Mouse (Mus musculus): ENCODE measurements around the gene Oprd1.

Gene Oprd1

DNA sequence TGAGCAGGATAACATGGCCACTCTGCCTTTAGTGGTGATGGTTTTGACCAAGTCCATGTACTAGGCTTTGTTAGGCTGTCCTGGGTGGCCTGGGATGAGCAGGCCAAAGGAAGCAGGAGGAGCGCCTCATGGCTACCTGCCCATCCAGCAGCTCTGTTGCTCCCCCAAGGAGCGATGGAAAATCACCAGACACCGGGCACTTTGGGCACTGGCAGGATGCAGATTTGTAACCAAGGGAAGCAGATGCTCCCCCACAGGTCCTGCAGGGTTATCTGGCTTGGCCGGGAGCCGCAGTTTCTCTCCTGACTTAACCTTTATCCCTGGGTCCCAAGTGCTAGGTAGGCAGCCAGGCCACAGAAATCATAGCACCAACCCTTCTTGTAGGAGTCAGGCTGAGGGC lies 10.9 kb downstream of the Oprd1 start:
- DNase-seq, result no peak

GRCm38 (mm10) chr4:132132297-132132696 lies 12.0 kb downstream of the Oprd1 start:
- DNase-seq, result no peak

GRCm38 (mm10) chr4:132131790-132132189 lies 12.5 kb downstream of the Oprd1 start:
- no peak for DNase-seq

GRCm38 (mm10) chr4:132131116-132131515 lies 13.2 kb downstream of the Oprd1 start:
- no peak for DNase-seq

GRCm38 (mm10) chr4:132130645-132131044 lies 13.6 kb downstream of the Oprd1 start:
- DNase-seq, result no peak

DNA sequence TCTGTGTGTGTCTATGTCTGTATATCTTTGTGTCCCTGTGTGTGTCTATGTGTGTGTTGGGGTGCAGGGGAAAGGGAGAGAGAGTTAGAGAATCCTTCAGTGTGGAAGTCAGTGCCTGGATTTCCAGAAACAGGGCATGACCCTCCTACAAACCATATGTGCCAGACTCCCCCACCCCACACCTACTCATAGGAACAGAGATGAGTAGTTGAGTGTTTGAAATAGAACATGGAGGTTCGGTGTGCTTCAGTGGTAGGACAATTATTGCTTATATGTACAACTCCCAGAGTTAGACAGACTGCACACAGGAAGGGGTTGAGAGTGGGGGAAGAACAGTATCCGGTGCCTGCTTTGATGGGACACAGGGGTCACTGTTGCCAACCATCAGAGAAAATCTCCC lies 14.2 kb downstream of the Oprd1 start:
- no peak for DNase-seq

GRCm38 (mm10) chr4:132128997-132129636 lies 15.2 kb downstream of the Oprd1 start:
- no peak for DNase-seq

- peak; percentile 61 for DNase-seq
Observed at GRCm38 (mm10) chr4:132127091-132127490, 17.2 kb downstream of the Oprd1 start.

DNA sequence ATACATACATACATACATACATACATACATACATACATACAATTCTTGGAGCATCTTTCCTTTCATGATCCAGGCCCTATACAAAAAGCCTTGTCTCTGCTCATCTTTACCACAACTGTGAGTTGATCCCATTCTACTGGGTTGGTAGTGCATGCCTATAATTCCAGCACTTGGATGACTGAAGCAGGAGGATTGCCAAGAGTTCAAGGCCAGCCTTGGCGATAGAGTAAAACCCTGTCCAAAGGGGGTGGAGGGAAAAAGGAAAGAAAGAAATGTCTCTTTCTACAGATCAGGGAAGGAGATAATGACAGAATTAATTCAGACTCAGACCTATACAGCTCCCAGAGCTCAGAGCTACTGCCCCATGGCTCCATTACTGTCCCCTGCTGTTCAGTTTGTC lies 21.1 kb downstream of the Oprd1 start:
- no peak for DNase-seq

DNA sequence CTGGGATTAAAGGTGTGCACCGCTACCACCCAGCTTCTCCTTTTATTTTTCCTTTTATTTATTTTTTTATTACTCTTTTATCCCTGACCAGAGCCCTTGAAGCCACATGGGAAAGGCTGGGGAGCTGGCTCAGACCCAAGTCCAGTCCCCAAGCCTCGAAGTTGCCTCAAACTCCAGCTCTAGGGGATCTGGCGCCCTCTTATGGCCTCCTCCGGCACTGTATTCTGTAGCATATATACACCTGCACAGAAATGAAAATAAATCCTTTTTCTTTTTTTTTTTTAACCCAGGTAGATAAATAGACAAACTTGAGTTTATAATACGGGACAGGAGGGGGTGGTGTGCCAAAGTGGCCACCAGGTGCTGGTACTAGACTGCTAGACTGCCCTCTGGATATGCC lies 22.6 kb downstream of the Oprd1 start:
- DNase-seq, result no peak

DNA sequence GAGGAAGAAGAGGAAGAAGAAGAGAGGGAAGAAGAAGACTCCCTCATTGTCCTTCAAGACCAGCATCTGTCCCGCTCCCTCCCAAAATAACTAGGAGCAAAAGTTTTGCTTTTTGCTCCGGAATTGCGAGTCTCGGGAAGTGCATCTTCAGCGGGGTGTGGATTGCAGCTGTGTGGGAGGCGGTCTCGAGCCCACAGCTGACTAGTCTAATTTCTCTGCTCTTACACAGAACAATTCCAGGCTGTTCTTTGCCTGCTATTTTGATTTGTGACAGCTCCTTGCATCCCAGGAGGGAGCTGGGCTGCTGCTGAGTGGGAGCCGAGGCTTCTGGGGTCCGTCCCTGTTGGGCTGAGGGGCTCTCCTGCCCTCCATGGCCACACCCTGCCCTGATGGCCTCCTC lies 24.7 kb downstream of the Oprd1 start:
- DNase-seq, result no peak

DNA sequence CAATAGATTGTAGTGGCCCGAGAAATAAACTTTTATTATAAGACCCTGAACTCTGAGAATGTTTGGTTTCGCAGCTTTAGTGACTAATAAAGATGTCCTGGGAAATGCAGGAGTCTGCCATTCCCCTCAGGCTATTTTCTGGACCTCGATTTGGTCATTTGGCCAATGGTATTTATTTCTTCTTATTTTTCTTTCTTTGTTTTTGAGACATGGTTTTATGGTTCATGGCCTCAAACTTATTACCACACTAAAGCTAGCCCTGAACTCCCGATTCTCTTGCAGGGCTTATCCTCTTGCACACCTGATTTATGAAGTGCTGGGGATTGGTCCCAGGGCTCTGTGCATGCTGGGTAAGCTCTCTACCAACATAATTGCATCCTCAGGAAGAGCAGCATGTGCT lies 28.0 kb downstream of the Oprd1 start:
- DNase-seq, result no peak

- DNase-seq, result no peak
Observed at GRCm38 (mm10) chr4:132113411-132114095, 30.7 kb downstream of the Oprd1 start.

GRCm38 (mm10) chr4:132111227-132111626 lies 33.1 kb downstream of the Oprd1 start:
- no peak for DNase-seq

- DNase-seq, result no peak
Observed at GRCm38 (mm10) chr4:132108221-132108620, 36.1 kb downstream of the Oprd1 start.

GRCm38 (mm10) chr4:132101152-132101551 lies 43.1 kb downstream of the Oprd1 start:
- no peak for DNase-seq

DNA sequence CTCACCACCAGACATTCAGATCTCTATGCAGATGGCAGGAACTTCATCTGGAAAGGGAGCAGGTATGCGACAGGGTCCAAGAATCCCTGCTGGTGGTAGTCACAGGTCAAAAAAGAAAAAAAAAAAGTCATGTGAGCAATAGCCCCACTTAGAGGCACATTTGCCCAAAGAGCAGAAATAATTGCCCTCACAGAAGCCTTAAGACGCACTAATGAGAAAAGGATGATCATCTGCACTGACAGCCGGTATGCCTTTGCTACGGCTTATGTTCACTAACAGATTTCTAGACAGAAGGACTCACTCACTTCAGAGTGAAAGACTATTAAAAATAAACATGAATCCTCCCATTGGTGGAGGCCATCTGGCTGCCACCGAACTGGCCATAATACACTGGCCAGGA lies 44.7 kb downstream of the Oprd1 start:
- DNase-seq, result no peak

DNA sequence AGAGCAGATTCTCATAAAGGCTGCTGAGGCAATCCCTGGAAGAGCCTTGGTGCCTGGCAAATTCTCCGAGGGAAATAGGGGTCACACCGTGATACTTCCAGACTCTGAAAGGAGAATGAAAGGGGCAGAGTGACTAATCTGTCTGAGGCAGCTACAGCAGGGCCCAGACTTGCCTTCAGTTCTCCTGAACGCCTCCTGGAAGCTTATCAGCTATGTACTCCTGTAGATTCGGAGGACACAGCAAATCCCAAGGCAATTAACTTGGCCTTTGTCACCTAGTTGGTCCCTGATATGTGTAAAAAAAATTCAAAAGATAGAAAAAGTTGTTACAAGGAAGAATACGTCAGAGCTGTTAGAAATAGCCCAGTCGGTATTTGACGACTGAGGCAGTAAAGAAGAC lies 49.2 kb downstream of the Oprd1 start:
- DNase-seq, result no peak

- no peak for DNase-seq
Observed at GRCm38 (mm10) chr4:132093928-132094327, 50.4 kb downstream of the Oprd1 start.

GRCm38 (mm10) chr4:132093136-132093535 lies 51.1 kb downstream of the Oprd1 start:
- DNase-seq, result no peak

- peak; percentile 21 for DNase-seq
Observed at GRCm38 (mm10) chr4:132088921-132089320, 55.4 kb downstream of the Oprd1 start.

DNA sequence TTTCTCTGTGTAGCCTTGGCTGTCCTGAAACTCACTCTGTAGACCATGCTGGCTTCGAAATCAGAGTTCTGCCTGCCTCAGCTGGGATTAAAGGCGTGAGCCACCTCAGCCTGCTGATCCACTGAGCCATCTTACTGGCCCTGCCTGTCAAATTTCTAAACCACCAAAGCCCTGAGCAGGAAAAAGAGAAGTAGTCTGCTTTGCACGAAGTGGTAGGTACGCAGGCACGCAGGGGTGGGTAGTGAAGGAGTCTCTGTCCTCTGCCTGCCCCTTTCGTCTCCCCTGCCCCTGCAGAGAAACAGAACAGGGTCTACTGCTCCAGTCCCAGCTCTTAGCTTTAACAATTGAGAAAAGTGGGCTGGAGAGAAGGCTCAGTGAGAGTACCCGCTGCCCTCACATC lies 59.2 kb downstream of the Oprd1 start:
- DNase-seq, result no peak

GRCm38 (mm10) chr4:132080492-132080983 lies 63.7 kb downstream of the Oprd1 start:
- DNase-seq, result no peak

DNA sequence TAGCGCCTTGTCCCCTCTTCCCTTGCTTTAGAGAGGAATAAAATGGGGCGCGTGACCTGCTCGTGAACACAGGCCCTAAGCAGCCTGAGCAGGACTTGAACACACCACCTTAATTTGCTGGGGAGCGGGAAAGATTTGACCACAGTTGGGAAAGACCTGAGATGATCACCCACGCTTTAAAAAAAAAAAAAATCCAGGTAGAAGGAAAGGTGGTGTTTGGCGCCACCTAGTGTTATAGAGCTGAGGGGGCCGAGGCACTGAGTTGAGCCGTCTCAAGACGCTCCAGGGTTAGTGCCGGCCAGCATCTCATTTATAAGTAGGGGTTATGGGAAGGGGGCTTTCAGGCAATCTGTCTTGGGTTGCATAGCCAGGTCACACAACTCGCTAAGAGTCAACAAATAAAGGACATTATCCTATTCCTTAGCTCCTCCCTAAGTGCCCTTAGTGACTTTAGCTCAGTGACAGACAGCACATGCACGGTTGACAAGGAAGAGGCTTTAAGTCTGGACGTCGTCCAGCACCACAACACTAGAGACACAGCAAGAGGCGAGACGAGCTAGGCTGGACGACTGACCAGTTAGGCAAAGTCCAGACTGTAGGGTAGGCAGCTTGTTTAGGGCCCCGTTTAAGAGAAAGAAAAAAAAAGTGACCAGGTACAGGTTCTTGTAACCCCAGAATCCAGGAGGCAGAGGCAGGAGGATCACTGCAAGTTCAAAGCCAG lies 64.6 kb downstream of the Oprd1 start:
- DNase-seq, result peak; percentile 76
